Mouse (Mus musculus) testis, adult 2 months (tissue): Measurements from ENCODE around the gene Nhlrc4. TPM values are rescaled to one million over a fixed set of nuclear protein-coding genes. Genes with fewer than 3 reads are reported as not detected.
A peak's percentile ranks its signal among the peaks of the same experiment; 100 is the strongest.

Experiments used
- H3K27ac ChIP-seq: fragments of 200-500 bp; 2 replicates; pipeline ENCODE4 v1.5.1; 2012; ENCODE audit warnings: low read depth, low read length; ENCODE audit not compliant: control insufficient read depth, insufficient read depth
- H3K27me3 ChIP-seq: fragments of 200-500 bp; 2 replicates; pipeline ENCODE4 v1.6.1; 2012; ENCODE audit warnings: mild to moderate bottlenecking, low read length, moderate library complexity; ENCODE audit not compliant: control insufficient read depth, insufficient read depth
- H3K36me3 ChIP-seq: fragments of 200-500 bp; 2 replicates; pipeline ENCODE4 v1.6.1; 2012; ENCODE audit warnings: mild to moderate bottlenecking, low read length; ENCODE audit not compliant: control insufficient read depth, insufficient read depth
- H3K4me1 ChIP-seq: fragments of 200-500 bp; 2 replicates; pipeline ENCODE4 v1.6.1; 2012; ENCODE audit warnings: low read length; ENCODE audit not compliant: control insufficient read depth, insufficient read depth
- H3K4me3 ChIP-seq: fragments of 200-500 bp; 2 replicates; pipeline ENCODE4 v1.5.1; 2012; ENCODE audit warnings: low read depth, mild to moderate bottlenecking, low read length, moderate library complexity, mixed read lengths; ENCODE audit not compliant: control insufficient read depth
- CTCF ChIP-seq: fragments of 200-500 bp; IDR thresholded peaks from 2 replicates; pipeline ENCODE4 v1.5.1; 2012; ENCODE audit warnings: low read depth, mild to moderate bottlenecking, inconsistent platforms, low read length, moderate library complexity; ENCODE audit not compliant: control insufficient read depth, insufficient read depth, insufficient replicate concordance
- POLR2A ChIP-seq: fragments of 200-500 bp; IDR thresholded peaks from 2 replicates; pipeline ENCODE4 v1.6.1; 2012; ENCODE audit warnings: low read depth, mild to moderate bottlenecking, inconsistent platforms, low read length, moderate library complexity; ENCODE audit not compliant: control insufficient read depth
- polyA plus RNA-seq: library from polyadenylated mRNA; depleted of rRNA; stranded (reverse); fragments of >200 nt; gene quantifications from 2 replicates; pipeline ENCODE4 v1.2.3, GENCODE M21; 2012; rRNA removed

Gene Nhlrc4
- polyA plus RNA-seq, 1 experiment: 0.40 TPM

GRCm38 (mm10) chr17:25913186-25913876, 31.4 kb downstream of the Nhlrc4 start:
- H3K36me3 ChIP-seq: no peaks in the 10 kb centered on the region; the same call in 1 of the 2 replicates
- TF ChIP-seq POLR2A: no peak
- TF ChIP-seq CTCF: no peak
- no peak overlapping the region for H3K4me3 ChIP-seq
- peaks cover 3% of the 10 kb centered on the region for H3K4me1 ChIP-seq
- H3K27me3 ChIP-seq: no peaks in the 10 kb centered on the region
- no peak overlapping the region for H3K27ac ChIP-seq

GRCm38 (mm10) chr17:25911816-25912215, 32.9 kb downstream of the Nhlrc4 start:
- H3K36me3 ChIP-seq: no peaks in the 10 kb centered on the region
- no peak overlapping the region for H3K27ac ChIP-seq
- no peaks in the 10 kb centered on the region for H3K4me1 ChIP-seq
- no peak overlapping the region for H3K4me3 ChIP-seq
- no peaks in the 10 kb centered on the region for H3K27me3 ChIP-seq
- TF ChIP-seq POLR2A: no peak
- no peak for TF ChIP-seq CTCF

- Histone ChIP-seq H3K36me3 (no peaks in the 10 kb centered on the region), H3K27ac (no peak overlapping the region), H3K4me3 (no peak overlapping the region), H3K4me1 (no peaks in the 10 kb centered on the region), H3K27me3 (no peaks in the 10 kb centered on the region)
- TF ChIP-seq CTCF (no peak), POLR2A (no peak)
These were observed 37.1 kb downstream of the Nhlrc4 start for GRCm38 (mm10) chr17:25907640-25908039.

GRCm38 (mm10) chr17:25903061-25903460, 41.7 kb downstream of the Nhlrc4 start:
- Histone ChIP-seq H3K27ac (no peak overlapping the region), H3K4me1 (no peaks in the 10 kb centered on the region), H3K36me3 (no peaks in the 10 kb centered on the region), H3K4me3 (no peak overlapping the region), H3K27me3 (no peaks in the 10 kb centered on the region)
- TF ChIP-seq CTCF: no peak
- TF ChIP-seq POLR2A: no peak

GRCm38 (mm10) chr17:25900193-25900592, 44.6 kb downstream of the Nhlrc4 start:
- Histone ChIP-seq H3K36me3 (no peaks in the 10 kb centered on the region), H3K27me3 (no peaks in the 10 kb centered on the region), H3K27ac (no peak overlapping the region), H3K4me3 (no peak overlapping the region), H3K4me1 (no peaks in the 10 kb centered on the region)
- no peak for TF ChIP-seq POLR2A

- H3K27ac ChIP-seq: no peak overlapping the region
- no peaks in the 10 kb centered on the region; the same call in 1 of the 2 replicates for H3K4me1 ChIP-seq
- no peak overlapping the region for H3K4me3 ChIP-seq
- no peak for TF ChIP-seq POLR2A
- no peak for TF ChIP-seq CTCF
- no peaks in the 10 kb centered on the region for H3K36me3 ChIP-seq
- no peaks in the 10 kb centered on the region for H3K27me3 ChIP-seq
These were observed 48.9 kb downstream of the Nhlrc4 start for GRCm38 (mm10) chr17:25895891-25896290.

- H3K27ac ChIP-seq: no peak overlapping the region
- H3K4me3 ChIP-seq: no peak overlapping the region
- no peak for TF ChIP-seq CTCF
- no peak for TF ChIP-seq POLR2A
- no peaks in the 10 kb centered on the region; the same call in 1 of the 2 replicates for H3K4me1 ChIP-seq
- H3K27me3 ChIP-seq: no peaks in the 10 kb centered on the region
- H3K36me3 ChIP-seq: no peaks in the 10 kb centered on the region
These were observed 49.3 kb downstream of the Nhlrc4 start for GRCm38 (mm10) chr17:25895415-25895814.

- Histone ChIP-seq H3K4me3 (no peak overlapping the region), H3K27ac (no peak overlapping the region)
- no peak for TF ChIP-seq POLR2A
- TF ChIP-seq CTCF: peak; percentile 77; the same call in 1 of the 2 replicates
These were observed 50.7 kb downstream of the Nhlrc4 start for GRCm38 (mm10) chr17:25893975-25894617.

More at GRCm38 (mm10) chr17:25893975-25894617, 50.7 kb downstream of the Nhlrc4 start:
- Histone ChIP-seq H3K4me1 (no peaks in the 10 kb centered on the region; the same call in 1 of the 2 replicates), H3K36me3 (peaks cover 1% of the 10 kb centered on the region; the same call in 1 of the 2 replicates), H3K27me3 (no peaks in the 10 kb centered on the region)

Other genes starting within 250 kb of the Nhlrc4 start
- gene Gng13, start 227.8 kb downstream of the Nhlrc4 start, polyA plus RNA-seq: 0.44 and 0.84 TPM in 2 replicates
- gene Chtf18, start 217.5 kb downstream of the Nhlrc4 start, polyA plus RNA-seq: 16.1 and 18.9 TPM in 2 replicates
- 8.3 and 9.8 TPM in 2 replicates for gene Rpusd1, start 217.3 kb downstream of the Nhlrc4 start, polyA plus RNA-seq
- 0.65 and 1.0 TPM in 2 replicates for gene Mslnl, start 208.9 kb downstream of the Nhlrc4 start, polyA plus RNA-seq
- 0.63 and 0.82 TPM in 2 replicates for gene Msln, start 190.6 kb downstream of the Nhlrc4 start, polyA plus RNA-seq
- 17.9 and 20.3 TPM in 2 replicates for gene Narfl, start 171.2 kb downstream of the Nhlrc4 start, polyA plus RNA-seq
- 81.1 and 83.4 TPM in 2 replicates for gene Haghl, start 159.3 kb downstream of the Nhlrc4 start, polyA plus RNA-seq
- gene Ccdc78, start 158.4 kb downstream of the Nhlrc4 start, polyA plus RNA-seq: 1.3 and 1.6 TPM in 2 replicates
- gene Fam173a, start 152.1 kb downstream of the Nhlrc4 start, polyA plus RNA-seq: 49.8 and 55.5 TPM in 2 replicates
- gene AC134908.4, start 149.3 kb downstream of the Nhlrc4 start, polyA plus RNA-seq: not detected in 2 replicates
- gene Metrn, start 147.8 kb downstream of the Nhlrc4 start, polyA plus RNA-seq: 19.4 and 21.1 TPM in 2 replicates
- 6.2 and 7.1 TPM in 2 replicates for gene Fbxl16, start 135.9 kb downstream of the Nhlrc4 start, polyA plus RNA-seq
- 35.8 and 36.0 TPM in 2 replicates for gene Wdr24, start 121.3 kb downstream of the Nhlrc4 start, polyA plus RNA-seq
- gene Jmjd8, start 116.1 kb downstream of the Nhlrc4 start, polyA plus RNA-seq: 16.4 and 18.6 TPM in 2 replicates
- gene Stub1, start 111.6 kb downstream of the Nhlrc4 start, polyA plus RNA-seq: 81.1 and 82.0 TPM in 2 replicates
- gene Rhbdl1, start 107.7 kb downstream of the Nhlrc4 start, polyA plus RNA-seq: 2.1 and 2.7 TPM in 2 replicates
- gene Gm20683, start 103.2 kb downstream of the Nhlrc4 start, polyA plus RNA-seq: 9.0 and 11.2 TPM in 2 replicates
- 37.5 and 38.7 TPM in 2 replicates for gene Rhot2, start 100.1 kb downstream of the Nhlrc4 start, polyA plus RNA-seq
- gene Wdr90, start 83.5 kb downstream of the Nhlrc4 start, polyA plus RNA-seq: 49.9 and 54.9 TPM in 2 replicates
- 28.2 and 28.8 TPM in 2 replicates for gene Mcrip2, start 76.2 kb downstream of the Nhlrc4 start, polyA plus RNA-seq
- gene Mettl26, start 69.9 kb downstream of the Nhlrc4 start, polyA plus RNA-seq: 49.8 and 56.2 TPM in 2 replicates
- gene Wfikkn1, start 64.1 kb downstream of the Nhlrc4 start, polyA plus RNA-seq: 0.96 and 0.98 TPM in 2 replicates
- gene Rab40c, start 25.2 kb downstream of the Nhlrc4 start, polyA plus RNA-seq: 30.2 and 31.9 TPM in 2 replicates
- 21.4 and 24.4 TPM in 2 replicates for gene Pigq, start within 50 bp of the Nhlrc4 start, polyA plus RNA-seq
- 0.10 and 0.20 TPM in 2 replicates for gene A930017K11Rik, start 7.6 kb upstream of the Nhlrc4 start, polyA plus RNA-seq
- gene Capn15, start 40.8 kb upstream of the Nhlrc4 start, polyA plus RNA-seq: 20.1 and 22.1 TPM in 2 replicates
- 35.2 and 37.5 TPM in 2 replicates for gene Rab11fip3, start 124.6 kb upstream of the Nhlrc4 start, polyA plus RNA-seq
- gene Decr2, start 145.4 kb upstream of the Nhlrc4 start, polyA plus RNA-seq: 9.8 and 12.0 TPM in 2 replicates
- 5.3 and 5.4 TPM in 2 replicates for gene Nme4, start 150.6 kb upstream of the Nhlrc4 start, polyA plus RNA-seq
- 361 and 374 TPM in 2 replicates for gene Tmem8, start 168.3 kb upstream of the Nhlrc4 start, polyA plus RNA-seq
- gene Mrpl28, start 178.5 kb upstream of the Nhlrc4 start, polyA plus RNA-seq: 30.4 and 36.5 TPM in 2 replicates
- 14.4 and 15.0 TPM in 2 replicates for gene Axin1, start 193.7 kb upstream of the Nhlrc4 start, polyA plus RNA-seq